Mouse (Mus musculus) olfactory bulb, adult 2 months (tissue): ENCODE measurements at regions not wholly inside any gene's neighbourhood (a gene's known extent, or its start where the extent isn't known, plus 50 kb on each side); places are given as distances from the start of the nearest gene placed in this dataset.
"Not testable (repeated sequence)": the region's sequence is repeated elsewhere in the genome, so short reads cannot be mapped to it uniquely, and the experiment has no call there.

Experiments
- H3K27ac ChIP-seq: fragments of 200-500 bp; 2 replicates; pipeline ENCODE4 v1.5.1; 2012; ENCODE audit warnings: low read depth, low read length; ENCODE audit not compliant: insufficient read depth
- H3K4me1 ChIP-seq: fragments of 200-500 bp; 2 replicates; pipeline ENCODE4 v1.6.1; 2012; ENCODE audit warnings: low read length; ENCODE audit not compliant: control insufficient read depth, insufficient read depth
- H3K4me3 ChIP-seq: fragments of 200-500 bp; 2 replicates; pipeline ENCODE4 v1.5.1; 2012; ENCODE audit warnings: mild to moderate bottlenecking, low read depth, low read length, moderate library complexity; ENCODE audit not compliant: insufficient read depth
- CTCF ChIP-seq: fragments of 200-500 bp; IDR thresholded peaks from 2 replicates; pipeline ENCODE4 v1.5.1; 2012; ENCODE audit warnings: low read depth, mild to moderate bottlenecking, low read length, moderate library complexity; ENCODE audit not compliant: insufficient read depth
- POLR2A ChIP-seq: fragments of 200-500 bp; IDR thresholded peaks from 2 replicates; pipeline ENCODE4 v1.6.1; 2012; ENCODE audit warnings: mild to moderate bottlenecking, low read depth, low read length, moderate library complexity; ENCODE audit not compliant: insufficient read depth
- WGBS: fragments of 180-500 bp; shearing (Covaris S2); methylation state at CpG from one replicate; pipeline ENCODE4 v1.1.7; 2018; 5-methylcytosine and 5-hydroxymethylcytosine counted together

- no peak overlapping the region for H3K27ac ChIP-seq
- H3K4me3 ChIP-seq: no peak overlapping the region
- TF ChIP-seq POLR2A: no peak
- no peak for TF ChIP-seq CTCF
- 67% methylated on average over 7 of the region's 7 CpGs for WGBS
- H3K4me1 ChIP-seq: no peaks in the 10 kb centered on the region; the same call in 1 of the 2 replicates
Measured at GRCm38 (mm10) chr1:184171601-184172000, 137.5 kb upstream of the 1700056E22Rik start.

GRCm38 (mm10) chr1:184170926-184171325 is 136.8 kb upstream of the 1700056E22Rik start:
- no peak overlapping the region for H3K4me3 ChIP-seq
- TF ChIP-seq POLR2A: no peak
- TF ChIP-seq CTCF: no peak
- H3K27ac ChIP-seq: no peak overlapping the region
- H3K4me1 ChIP-seq: no peaks in the 10 kb centered on the region; the same call in 1 of the 2 replicates
- WGBS: 91% methylated on average over 3 of the region's 3 CpGs

- Histone ChIP-seq H3K4me3 (no peak overlapping the region), H3K27ac (no peak overlapping the region), H3K4me1 (no peaks in the 10 kb centered on the region; the same call in 1 of the 2 replicates)
- TF ChIP-seq CTCF (no peak), POLR2A (no peak)
- 83% methylated on average over 1 of the region's 1 CpGs for WGBS
Measured at GRCm38 (mm10) chr1:184169967-184170366, 135.9 kb upstream of the 1700056E22Rik start.

GRCm38 (mm10) chr1:184169034-184169783 is 135.1 kb upstream of the 1700056E22Rik start:
- WGBS: 45% methylated on average over 7 of the region's 7 CpGs
- no peaks in the 10 kb centered on the region; the same call in 1 of the 2 replicates for H3K4me1 ChIP-seq
- no peak overlapping the region for H3K27ac ChIP-seq
- H3K4me3 ChIP-seq: no peak overlapping the region
- TF ChIP-seq CTCF (no peak), POLR2A (no peak)

- 81% methylated on average over 2 of the region's 2 CpGs for WGBS
- no peak overlapping the region for H3K27ac ChIP-seq
- H3K4me3 ChIP-seq: no peak overlapping the region
- no peaks in the 10 kb centered on the region; the same call in 1 of the 2 replicates for H3K4me1 ChIP-seq
- no peak for TF ChIP-seq CTCF
- no peak for TF ChIP-seq POLR2A
Measured at GRCm38 (mm10) chr1:184166951-184167350, 132.8 kb upstream of the 1700056E22Rik start.

GRCm38 (mm10) chr1:184162526-184162925 is 128.4 kb upstream of the 1700056E22Rik start:
- H3K4me3 ChIP-seq, H3K27ac ChIP-seq, H3K4me1 ChIP-seq: not testable (repeated sequence)
- WGBS: 89% methylated on average over 2 of the region's 2 CpGs

- Histone ChIP-seq H3K4me3 (no peak overlapping the region), H3K4me1 (no peaks in the 10 kb centered on the region), H3K27ac (no peak overlapping the region)
- TF ChIP-seq CTCF (no peak), POLR2A (no peak)
- no CpG with 5 or more reads among the region's 1 CpGs for WGBS
Measured at GRCm38 (mm10) chr1:184147713-184148112, 113.6 kb upstream of the 1700056E22Rik start.

GRCm38 (mm10) chr1:184142974-184143373 is 108.9 kb upstream of the 1700056E22Rik start:
- WGBS: 39% methylated on average over 2 of the region's 2 CpGs
- TF ChIP-seq POLR2A: no peak
- no peak for TF ChIP-seq CTCF
- Histone ChIP-seq H3K4me1 (no peaks in the 10 kb centered on the region), H3K27ac (no peak overlapping the region), H3K4me3 (no peak overlapping the region)

- 81% methylated on average over 5 of the region's 5 CpGs for WGBS
- no peaks in the 10 kb centered on the region for H3K4me1 ChIP-seq
- TF ChIP-seq CTCF (no peak), POLR2A (no peak)
Measured at GRCm38 (mm10) chr1:184140486-184140885, 106.4 kb upstream of the 1700056E22Rik start.

More at GRCm38 (mm10) chr1:184140486-184140885, 106.4 kb upstream of the 1700056E22Rik start:
- no peak overlapping the region for H3K4me3 ChIP-seq
- no peak overlapping the region for H3K27ac ChIP-seq
